Mouse (Mus musculus) ovary, adult 18-20 months (tissue): ENCODE measurements around the gene Opn4.
A peak's percentile ranks its signal among the peaks of the same experiment; 100 is the strongest.

ENCODE experiments used
- DNase-seq: peaks from one replicate; pipeline ENCODE4 v3.0.0; 2022; ENCODE audit warnings: low spot score, mixed read lengths

Gene Opn4

DNA sequence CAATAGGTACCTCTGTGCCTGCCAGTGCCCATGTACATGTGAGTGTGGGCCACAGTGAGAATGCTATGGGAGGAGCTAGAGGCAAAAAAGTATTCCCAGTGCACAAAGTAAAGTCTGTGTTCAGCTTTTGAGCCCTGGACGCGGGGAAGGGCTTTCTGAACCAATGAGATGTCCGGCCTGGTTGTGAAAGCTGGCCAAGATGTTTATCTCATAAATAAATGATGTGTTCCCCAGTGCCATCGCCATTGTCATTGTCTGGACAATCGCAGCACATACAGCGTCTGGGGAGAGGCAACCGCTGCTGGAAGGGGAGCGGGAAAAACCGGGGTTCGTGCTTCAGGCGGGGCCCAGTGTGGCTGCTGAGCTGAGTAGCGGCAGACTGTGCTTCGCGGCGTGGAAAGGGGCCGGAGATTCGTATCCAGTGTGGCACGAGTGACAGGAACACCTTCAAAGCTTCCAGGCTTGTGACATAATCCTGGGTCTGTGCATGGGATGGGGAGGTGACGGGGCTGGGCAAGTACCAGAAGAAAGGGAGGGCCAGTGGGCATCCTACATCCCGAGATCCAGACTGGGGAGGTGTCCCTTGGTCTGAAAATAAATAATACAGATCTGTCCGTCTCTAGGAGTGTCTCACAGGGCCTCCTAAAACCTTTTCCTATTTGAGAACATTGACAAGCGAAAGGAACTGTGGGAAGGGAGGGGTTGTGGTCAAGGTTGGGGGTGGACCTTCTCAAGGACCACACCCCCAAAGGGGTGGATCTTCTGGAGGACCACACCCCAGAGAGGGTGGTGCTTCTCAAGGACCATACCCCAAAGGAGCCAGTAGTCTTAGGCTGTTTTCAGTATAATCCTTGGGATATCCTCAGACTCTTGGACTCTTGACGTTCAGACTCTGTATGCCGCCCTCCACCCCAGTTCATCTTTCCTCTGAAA lies 8.9 kb downstream of the Opn4 start:
- DNase-seq, result no peak

DNA sequence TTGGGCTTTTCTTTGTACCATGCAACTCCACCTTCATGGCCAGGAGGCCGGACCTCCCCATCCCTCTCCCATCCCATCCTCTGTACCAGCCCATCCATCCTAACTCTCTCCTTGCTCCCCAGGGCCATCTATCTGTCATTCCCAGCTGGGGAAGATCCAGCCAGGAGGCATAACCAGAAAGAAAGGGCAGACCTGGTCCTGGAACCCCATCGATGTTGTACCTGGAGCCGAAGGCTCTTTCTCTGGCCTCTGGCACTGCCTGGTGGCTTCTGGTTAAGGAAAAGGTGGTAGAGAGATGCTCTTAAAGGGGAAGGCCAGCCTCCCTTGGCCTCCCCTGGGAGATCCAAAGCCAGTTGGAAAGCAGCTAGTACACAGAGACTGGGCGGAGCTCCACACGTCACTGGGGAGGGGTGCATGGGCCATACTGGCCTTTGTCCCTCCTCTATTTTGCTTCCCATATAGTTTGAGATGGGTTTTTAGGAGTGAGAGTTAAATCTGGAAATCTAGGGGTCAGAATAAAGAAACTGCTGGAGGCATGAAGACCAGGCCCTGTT lies 9.8 kb downstream of the Opn4 start:
- DNase-seq, result no peak

DNA sequence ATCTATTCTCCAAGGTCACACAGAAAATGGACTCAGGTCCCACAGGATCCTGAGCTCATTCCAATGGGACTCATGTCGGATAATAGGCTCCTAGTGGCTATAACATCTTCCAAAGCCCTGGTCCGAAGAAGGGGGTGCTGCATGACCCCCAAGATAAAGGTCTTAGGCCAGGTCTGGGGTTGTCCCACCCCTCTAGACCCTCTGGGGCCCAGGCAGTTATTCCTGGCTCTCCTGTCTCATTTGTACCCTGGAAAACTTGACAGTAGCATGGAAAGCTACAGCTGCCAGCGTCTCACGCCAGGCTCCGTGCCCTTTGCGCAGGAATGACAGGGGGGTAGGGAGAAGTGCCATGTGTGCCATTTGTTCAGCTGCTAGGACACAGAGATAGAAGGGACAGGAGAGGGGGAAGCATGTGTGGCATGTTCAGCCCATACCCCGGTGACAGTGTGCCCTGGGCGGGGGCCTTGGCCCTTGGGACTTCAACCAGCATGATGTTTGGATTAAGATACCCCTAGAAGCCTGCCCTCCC lies 10.7 kb downstream of the Opn4 start:
- no peak for DNase-seq

DNA sequence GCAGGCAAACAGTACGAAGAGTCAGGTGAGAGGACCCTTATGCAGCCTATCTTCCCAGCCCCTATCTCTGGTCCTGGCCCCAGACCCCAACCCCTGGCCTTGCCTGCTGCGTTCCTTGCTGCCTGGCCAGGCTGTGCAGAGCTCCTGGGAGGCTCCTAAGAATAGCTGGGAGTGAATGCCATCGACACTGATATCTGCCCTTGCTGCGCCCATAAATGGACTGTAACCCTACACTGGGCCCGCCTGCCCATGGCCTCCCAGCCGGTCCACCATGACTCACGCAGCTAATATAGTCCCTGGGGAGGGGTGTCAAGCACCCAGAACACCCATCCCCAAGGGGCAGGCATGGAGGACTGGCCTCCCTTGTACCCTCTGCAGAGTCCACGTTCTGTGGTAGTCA lies 11.4 kb downstream of the Opn4 start, which contains the start of gene Ldb3:
TSS of gene Ldb3 (minus strand) at position 185 of the 400 bp plus-strand sequence.
- DNase-seq, result peak; percentile 18

DNA sequence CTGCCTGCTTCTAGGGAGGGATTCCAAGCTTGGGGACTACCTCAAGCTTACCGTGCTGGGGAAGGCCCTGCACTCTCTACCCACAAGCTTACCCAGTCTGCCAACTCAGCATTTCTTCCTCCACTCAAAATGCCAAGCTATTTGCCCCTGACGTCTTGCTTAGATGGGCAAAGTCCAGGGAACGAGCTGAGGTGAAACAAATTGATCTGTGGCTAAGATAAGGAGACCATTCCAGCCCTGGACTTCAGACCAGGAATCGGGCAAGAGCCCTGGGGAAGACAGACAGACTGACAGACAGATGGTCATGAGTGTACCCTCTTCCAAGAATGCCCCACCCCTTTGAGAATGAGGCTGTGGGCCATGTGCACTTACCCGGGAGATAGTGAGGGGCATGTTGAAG lies 11.9 kb downstream of the Opn4 start:
- no peak for DNase-seq

DNA sequence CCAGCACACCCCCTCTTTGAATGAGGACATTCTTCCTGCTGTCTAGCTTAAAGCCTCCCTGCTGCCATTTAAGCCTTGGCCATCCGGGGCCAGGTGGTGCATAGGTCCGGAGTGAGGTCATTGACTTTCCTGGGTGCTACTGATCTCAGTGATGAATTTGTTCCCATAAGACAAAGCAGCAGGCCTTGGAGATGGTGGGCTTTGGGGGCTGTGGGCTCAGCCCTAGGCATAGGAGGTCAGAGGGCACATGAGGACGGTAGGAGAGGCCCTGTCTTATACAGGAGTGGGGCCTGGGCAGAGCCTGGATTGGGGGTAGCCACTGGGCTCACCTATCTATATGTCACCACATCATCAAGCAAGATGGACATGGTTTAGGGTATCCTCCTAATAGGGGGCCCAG lies 13.1 kb downstream of the Opn4 start:
- DNase-seq, result no peak

DNA sequence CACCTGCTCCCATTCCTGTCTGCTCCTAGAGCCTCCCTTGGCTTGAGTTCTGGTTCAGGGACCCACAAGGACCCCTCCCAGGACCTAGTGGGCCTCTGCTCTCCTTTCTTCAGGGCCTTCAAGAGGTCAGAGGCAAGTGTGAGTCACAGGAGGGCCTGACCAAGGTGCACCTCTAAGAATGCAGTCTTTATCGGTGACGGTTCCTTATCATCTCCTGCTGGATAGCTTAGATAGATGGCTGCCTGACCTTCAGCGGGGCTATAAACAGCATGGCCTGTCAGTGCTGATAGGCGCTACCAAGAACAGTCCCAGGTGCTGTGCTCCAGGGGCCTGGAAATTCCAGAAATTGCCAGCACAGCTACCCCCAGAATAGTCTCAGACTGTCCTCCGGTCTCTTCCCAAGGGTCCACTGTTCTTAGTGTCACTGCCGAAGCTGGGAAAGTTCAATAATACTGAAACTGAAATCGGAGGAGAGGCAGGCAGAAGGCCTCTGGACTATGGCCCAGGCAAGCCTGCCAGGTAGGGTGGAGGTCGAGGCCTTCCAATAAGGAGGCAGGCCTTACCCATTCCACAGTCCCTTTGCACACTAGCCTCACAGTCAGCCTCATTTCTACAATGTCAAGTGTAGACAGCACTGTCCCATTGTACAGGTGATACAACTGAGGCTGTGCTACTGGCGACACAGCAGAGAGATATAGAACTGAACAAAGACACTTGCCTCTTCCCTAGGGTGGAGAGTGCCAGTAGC lies 14.4 kb downstream of the Opn4 start:
- no peak for DNase-seq

DNA sequence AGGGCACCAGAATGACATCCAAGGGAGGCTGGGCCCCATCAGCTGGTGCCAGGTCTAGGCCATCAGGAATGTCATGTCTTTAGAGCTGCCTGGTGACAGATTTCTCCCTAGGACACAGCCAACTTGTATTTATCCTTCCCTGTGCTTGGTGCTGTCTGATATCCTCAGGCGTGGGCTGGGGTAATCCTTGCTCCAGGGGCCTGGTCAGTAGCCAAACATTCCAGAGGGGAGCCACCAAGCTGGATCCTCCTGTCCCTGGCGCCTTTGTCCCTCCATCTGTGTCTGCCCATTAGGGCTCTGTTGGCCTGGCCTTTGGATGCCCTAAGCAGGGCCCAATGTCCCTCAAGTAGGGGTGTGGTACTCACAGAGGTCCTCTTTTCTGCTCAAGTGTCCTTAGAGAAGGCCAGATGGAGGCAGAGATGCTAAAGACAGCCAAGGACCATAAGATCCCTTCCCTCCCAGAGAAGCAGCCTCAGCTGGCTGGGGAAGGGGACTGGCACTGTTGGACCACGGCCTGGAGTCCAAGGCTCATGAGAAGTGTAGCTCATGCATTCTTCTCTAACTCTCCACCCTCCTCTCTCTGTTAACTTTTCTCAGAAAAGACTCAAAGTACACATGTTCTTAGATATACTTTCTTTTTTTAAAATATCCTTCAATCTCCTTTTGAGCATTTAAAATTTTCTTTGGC lies 17.1 kb downstream of the Opn4 start:
- no peak for DNase-seq

DNA sequence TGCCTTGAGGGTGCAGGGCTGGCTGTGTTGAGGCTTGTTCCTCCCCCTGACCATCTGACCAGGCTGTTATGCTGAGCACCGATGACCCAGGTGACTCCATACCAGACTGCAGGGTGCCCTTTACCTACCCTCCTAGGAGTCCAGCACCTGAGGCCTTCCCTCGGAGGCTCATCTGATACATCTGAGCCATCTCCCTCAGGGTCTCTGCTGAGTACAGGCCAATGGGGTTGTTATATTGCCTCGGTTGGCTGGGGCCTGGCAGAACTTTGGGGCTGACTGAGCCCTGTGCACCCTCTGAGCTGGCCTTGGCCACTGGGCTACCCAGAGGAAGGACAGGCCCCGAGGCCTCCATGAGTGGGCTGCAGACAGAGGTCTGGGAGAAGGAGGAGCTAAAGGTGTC lies 23.1 kb downstream of the Opn4 start:
- DNase-seq, result no peak

DNA sequence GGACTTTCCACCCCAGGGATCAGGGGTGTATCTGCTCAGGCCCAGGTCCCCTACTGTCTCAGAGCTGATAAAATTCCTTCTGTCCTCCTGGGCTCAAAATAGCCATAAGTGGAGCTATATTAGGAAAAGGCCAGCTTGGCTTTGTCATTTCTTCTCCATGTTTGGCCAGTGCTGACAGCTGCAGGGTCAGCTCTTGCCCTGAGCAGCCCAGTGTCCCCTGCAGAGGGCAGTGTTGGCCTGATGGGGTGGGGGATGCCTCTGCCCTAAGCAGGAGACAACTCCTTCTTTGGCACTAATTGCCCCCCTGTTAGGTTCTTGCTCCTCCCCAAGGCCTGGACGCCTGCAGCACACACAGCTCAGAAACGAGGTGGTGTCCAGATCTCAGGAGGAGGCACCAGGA lies 25.9 kb downstream of the Opn4 start:
- DNase-seq, result no peak

DNA sequence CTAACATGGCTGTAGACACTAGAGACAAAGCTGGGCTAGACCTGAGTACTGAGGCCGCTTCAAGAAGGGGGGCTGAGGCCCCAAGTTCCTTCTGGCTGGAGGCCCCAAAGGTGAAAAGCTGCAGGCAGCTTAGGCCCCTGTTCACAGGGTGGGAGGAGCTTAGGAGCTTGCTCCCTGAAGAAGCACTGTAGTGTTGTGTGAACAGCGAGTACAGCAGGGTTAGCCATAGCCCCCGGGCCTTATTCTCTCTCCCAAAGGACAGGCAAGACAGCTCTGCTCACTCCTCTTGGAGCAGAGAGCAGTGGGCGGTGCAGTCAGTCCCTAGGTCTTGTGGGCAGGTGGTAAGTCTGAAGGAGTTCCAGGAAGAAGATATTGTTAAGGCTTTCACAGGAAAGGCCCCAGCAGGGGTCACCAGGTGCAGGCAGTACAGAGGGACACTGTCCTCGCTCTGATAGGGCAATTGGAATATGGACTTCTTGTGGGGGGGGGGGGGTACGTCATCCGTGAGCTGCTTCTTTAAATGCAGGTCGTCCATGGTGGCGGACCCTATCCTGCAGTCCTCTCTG lies 26.5 kb downstream of the Opn4 start:
- DNase-seq, result no peak

DNA sequence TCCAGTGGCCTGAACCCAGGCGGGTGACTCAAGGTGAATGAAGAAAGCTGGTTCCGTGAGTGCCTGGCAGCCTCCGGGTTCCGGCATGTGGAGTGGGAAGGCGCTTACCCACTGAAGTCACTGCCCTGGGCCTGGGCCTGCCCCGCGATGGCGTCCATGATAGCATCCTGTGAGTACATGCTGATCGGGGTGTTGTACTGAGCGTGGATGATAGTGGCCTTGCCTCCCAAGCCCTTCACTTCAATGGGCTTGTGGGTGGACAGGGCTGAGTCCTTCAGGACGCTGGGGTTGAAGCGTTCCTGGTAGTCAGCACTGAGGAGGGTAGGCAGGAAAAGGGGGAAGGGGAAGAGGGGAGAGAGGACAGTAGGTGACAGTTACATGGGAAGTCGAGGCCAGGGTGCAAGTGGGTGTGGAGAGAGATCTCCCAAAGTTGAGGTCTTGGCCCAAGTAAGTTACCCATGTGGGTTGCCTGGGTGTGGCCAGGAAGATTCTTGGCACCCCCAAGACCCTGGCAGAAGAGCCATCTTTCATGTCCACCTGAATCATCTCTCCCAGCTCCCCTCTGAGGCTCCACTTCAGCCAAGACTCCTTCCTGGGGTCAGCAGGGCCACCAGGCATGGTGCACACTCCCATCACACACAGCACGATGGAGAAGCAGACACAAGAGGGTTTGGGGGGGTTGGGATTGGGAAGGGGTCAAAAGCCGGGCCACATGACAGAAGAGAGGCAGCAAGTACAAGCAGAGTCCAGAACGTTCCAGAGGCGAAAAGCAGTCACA lies 28.1 kb downstream of the Opn4 start:
- DNase-seq, result no peak

DNA sequence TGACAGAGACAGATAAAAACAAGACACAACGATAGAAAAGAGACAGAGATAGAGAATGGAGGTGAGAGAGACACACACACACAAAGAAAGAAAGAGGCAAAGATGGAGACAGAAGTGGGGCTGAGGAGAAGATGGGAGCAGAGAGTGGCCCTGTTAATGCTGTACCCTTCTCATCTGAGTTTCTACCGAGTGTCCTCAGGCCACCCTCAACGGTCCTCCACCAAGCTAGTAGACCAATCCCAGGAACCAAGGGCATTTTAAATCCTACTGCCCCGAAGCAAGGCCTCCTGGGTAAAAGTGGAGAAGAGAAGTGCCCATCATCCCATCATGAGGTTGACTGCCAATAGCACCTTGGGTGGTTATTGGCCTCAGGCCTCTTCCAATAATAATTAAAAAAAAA lies 29.0 kb downstream of the Opn4 start:
- no peak for DNase-seq

DNA sequence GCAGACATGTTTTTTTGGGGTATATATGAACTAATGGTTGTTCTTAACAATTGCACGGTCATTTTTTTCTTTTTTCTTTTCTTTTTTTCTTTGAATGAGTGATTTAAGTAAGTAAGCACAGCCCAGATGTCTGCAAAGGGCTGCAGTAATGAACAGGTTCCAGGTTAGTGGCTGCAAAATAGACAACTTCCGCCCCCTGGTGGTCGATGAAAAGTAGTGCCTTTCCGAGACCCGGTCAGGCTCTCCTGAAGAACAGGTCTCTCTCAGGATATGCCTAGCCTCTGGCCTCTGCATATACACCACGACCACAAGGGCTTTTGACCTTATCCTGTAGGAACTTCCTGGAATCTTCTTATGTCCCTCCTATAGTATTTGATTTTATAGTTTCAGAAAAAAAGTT lies 29.6 kb downstream of the Opn4 start:
- peak; percentile 47 for DNase-seq

DNA sequence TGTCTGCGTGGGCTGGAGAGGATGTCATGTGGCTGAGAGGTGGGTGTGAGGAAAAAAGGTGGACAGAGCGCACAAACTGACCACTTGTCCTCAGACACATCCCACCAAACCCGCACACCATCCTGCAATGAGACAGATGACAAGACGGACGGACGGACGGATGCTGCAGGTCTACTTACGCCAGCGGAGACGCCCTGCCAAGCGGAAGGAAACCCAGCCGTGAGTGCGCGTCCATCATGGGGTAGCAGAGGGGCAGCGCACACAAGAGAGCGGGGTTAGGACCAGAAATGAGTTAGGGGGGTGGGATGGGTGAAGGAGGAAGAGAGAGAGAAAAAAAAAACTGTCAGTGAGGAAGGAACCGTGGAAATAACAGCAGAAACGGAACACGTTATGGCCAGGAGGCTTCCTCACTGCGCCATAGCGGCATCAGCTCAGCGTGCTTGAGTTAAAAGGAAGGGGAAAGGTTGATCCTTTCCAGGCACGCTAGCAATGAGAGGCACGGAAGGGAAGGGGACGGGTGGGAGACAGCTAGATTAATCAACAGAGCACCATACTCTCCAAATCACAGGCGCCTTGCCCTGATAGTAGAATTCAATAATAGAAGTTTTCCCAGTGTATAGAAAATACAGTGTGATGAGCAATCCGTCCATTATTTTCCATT lies 30.3 kb downstream of the Opn4 start:
- no peak for DNase-seq

DNA sequence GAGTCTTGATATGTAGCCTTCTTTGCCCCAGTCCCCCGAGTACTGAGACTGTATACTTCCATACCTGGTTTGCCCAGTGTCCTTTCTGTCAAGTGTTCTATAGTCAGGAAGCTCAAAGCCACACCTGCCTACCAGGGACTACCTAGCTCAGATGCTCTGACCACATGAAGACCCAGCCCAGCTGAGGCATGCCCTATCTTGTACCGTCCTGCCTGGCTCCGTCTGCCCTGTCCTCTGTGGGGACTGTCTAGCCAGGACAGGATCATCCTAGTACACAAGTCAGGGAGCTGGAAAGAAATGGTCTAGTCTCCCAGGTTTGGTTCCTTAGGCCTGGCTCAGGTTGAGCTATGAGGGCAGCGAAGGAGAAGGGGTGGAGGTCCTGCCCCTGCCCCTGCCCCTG lies 31.3 kb downstream of the Opn4 start:
- no peak for DNase-seq

DNA sequence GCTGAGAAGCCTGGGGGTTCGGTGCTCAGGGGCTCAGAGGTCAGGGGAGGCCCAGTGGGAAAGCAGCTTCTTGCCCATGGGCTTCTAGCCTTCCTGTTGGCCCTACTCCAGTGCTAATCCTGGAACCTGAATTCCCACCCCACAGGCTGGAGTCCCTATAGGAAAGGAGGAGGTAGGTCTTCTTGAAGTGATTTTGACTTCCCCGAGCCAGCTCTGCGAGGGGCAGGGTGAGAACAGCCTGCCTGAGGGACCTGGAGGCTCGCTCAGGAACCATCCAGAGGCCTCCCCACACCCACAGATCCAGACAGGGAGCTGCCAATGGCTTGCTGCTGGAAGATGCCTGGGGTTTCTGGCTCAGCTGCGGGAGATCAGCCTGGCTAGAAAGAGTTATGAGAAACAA lies 32.2 kb downstream of the Opn4 start:
- no peak for DNase-seq

DNA sequence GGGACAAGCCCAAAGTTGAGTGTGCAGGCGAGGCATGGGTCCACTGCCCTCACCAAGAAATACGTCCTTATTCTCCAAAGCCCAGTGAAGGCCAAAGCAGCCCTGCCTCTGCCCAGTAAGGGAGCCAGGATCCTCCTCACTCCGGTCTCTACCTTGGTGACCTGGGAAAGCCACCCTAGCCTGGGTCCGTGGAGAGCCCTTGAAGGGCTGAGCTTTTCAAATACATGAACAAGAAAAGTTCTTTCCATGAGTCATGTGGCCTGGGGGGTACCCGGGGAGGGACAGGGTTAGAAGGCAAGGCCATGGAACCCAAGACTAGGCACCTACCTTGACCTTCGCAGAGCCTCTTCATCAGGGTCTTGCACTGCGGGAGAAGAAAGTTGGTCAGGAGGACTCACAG lies 33.4 kb downstream of the Opn4 start:
- DNase-seq, result no peak

DNA sequence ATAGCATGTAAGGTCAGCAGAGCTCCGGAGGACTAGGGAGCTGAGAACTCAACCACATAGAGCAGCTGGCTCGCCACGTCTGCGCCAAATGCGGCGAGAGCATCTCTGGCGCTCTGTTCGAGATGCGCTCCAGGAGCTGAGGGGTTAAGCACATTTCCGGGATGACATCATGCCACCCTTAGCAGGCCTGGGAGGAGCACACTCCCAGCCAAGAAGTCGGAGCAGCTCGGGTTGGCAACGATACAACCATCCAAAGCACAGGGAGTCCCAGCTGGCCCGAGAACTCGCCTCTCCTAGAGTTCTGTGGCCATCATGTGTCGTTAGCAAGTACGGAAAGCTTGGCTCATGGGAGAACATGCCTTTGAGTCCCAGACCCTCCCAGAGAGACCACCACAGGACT lies 34.2 kb downstream of the Opn4 start:
- peak; percentile 27 for DNase-seq

DNA sequence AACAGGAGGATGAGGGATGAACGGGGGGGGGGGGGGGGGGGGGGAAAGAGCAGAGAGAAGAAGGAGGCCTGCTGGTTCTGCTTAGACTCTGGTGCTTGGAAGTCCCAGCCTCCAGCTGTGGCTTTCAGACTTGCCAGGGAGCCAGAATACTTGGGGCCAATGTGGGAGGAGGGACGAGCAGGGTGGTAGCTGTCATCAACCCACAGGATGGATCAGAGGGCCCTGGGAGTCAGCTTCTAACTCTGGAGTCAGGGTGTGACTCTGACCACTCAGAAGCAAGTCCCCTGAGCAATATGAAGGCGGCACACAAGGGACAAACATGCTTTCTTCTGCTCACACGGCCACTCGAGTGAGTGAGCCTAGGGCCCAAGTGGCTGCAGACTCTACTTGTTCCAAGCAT lies 35.3 kb downstream of the Opn4 start:
- no peak for DNase-seq
